Mouse (Mus musculus) liver (tissue): ENCODE results near the gene Crygs.
"Not testable (repeated sequence)": the region's sequence is repeated elsewhere in the genome, so short reads cannot be mapped to it uniquely, and the experiment has no call there.

Source experiments
- DNase-seq: peaks from one replicate; pipeline ENCODE4 v3.0.0-alpha.2; 2020; ENCODE audit warnings: mixed read lengths

The Crygs gene

GRCm38 (mm10) chr16:22782686-22783085 lies 28.7 kb downstream of the Crygs start:
- no peak for DNase-seq

GRCm38 (mm10) chr16:22779228-22779835 lies 32.0 kb downstream of the Crygs start:
- DNase-seq, result no peak

- not testable (repeated sequence) for DNase-seq
Measured at GRCm38 (mm10) chr16:22778296-22778695, 33.1 kb downstream of the Crygs start.

- DNase-seq, result no peak
Measured at GRCm38 (mm10) chr16:22775471-22775985, 35.8 kb downstream of the Crygs start.

- no peak for DNase-seq
Measured at GRCm38 (mm10) chr16:22768661-22769060, 42.7 kb downstream of the Crygs start.

GRCm38 (mm10) chr16:22767405-22767804 lies 44.0 kb downstream of the Crygs start:
- no peak for DNase-seq

- DNase-seq, result no peak
Measured at GRCm38 (mm10) chr16:22766738-22767211, 44.6 kb downstream of the Crygs start.

GRCm38 (mm10) chr16:22765531-22765930 lies 45.8 kb downstream of the Crygs start:
- DNase-seq, result no peak
